9 mouse cellular contexts compared by ENCODE assay signal in the genomic region with DNA sequence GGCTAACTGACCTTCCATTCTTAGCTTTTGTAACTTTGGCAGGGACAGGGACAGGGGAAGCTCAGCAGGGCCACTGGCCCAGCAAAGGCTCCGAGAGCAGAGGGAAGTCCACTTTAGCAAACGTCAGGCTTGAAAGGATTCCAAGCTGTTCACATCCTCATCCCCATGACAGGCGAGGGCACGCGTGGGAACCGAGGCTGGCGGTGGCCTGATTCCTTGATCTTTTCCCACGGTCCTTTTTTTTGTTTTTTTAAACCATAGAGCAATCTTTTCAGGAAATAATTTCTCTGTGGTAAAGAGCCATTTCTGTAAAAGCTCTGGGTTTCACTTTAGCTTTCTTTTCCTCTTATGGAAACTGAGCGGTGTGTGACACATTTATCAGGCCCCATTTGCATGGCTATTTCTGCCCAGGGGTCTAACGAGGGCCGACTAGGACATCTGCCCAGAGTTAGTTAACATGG. TPM values are rescaled to one million over a fixed set of nuclear protein-coding genes. Genes with fewer than 3 reads are reported as not detected.
DNase-seq lines count a peak whose midpoint lies in the region; ATAC-seq and TF ChIP-seq lines count a peak whose summit lies in the region.
"Had no signal": no experiment of that assay in that cellular context is flagged by ENCODE, and none has a peak within 500 bp of the region (broad histone marks: within the 10 kb centered on the region; RNA-seq: fewer than 3 reads in every experiment).

No protein-coding gene starts in this region.

- DNase-seq in hindbrain, embryonic 14.5 days (ENCODE audit: low spot score) = no peak
- DNase-seq in liver, postnatal 0 days = no peak
- DNase-seq in cerebellum, postnatal 10 days = no peak
- no peak for DNase-seq in thymus, postnatal 0 days (ENCODE audit: low spot score)

- TF ChIP-seq CTCF in liver, postnatal 0 days (IDR thresholded peaks at IDR 0.05; ENCODE audit: low read depth) = no peak

- H3K9me3 ChIP-seq in forebrain, embryonic 12.5 days = no peaks in the 10 kb centered on the region
- no peaks in the 10 kb centered on the region for H3K9me3 ChIP-seq in forebrain, embryonic 16.5 days (ENCODE audit: control insufficient read depth, low read length)
- no peaks in the 10 kb centered on the region for H3K9me3 ChIP-seq in hindbrain, embryonic 14.5 days (ENCODE audit: control insufficient read depth, low read length)
- no peaks in the 10 kb centered on the region for H3K9me3 ChIP-seq in liver, postnatal 0 days (ENCODE audit: low read length)
- no peaks in the 10 kb centered on the region for H3K9me3 ChIP-seq in stomach, embryonic 16.5 days (replicated peaks; ENCODE audit: control insufficient read depth, low read length)

- no peak overlapping the region for H3K4me2 ChIP-seq in forebrain, embryonic 12.5 days
- H3K4me2 ChIP-seq in forebrain, embryonic 16.5 days (ENCODE audit: low read length) = no peak overlapping the region
- peak overlapping the region; percentile 18; the same call in 1 of the 2 replicates for H3K4me2 ChIP-seq in hindbrain, embryonic 14.5 days (replicated peaks)
- peak overlapping the region; percentile 24 for H3K4me2 ChIP-seq in liver, postnatal 0 days (ENCODE audit: low read depth, low read length)
- peak overlapping the region; percentile 19; the same call in 1 of the 2 replicates for H3K4me2 ChIP-seq in stomach, embryonic 16.5 days (ENCODE audit: low read depth, low read length)

- ATAC-seq in forebrain, embryonic 12.5 days (ENCODE audit: low FRiP score) = no peak
- no peak for ATAC-seq in forebrain, embryonic 16.5 days
- no peak for ATAC-seq in hindbrain, embryonic 14.5 days (ENCODE audit: low FRiP score)
- ATAC-seq in liver, postnatal 0 days = no peak
- ATAC-seq in stomach, embryonic 16.5 days (ENCODE audit: insufficient read depth, low FRiP score) = no peak

- peaks cover 98% of the 10 kb centered on the region for H3K4me1 ChIP-seq in forebrain, embryonic 12.5 days
- H3K4me1 ChIP-seq in forebrain, embryonic 16.5 days (replicated peaks; ENCODE audit: control insufficient read depth, insufficient read depth, low read length) = peaks cover 72% of the 10 kb centered on the region
- H3K4me1 ChIP-seq in brown adipose tissue, adult 24 weeks (ENCODE audit: control insufficient read depth, insufficient read depth, insufficient read length, low read length) = peaks cover 49% of the 10 kb centered on the region
- peaks cover 97% of the 10 kb centered on the region for H3K4me1 ChIP-seq in hindbrain, embryonic 14.5 days (replicated peaks; ENCODE audit: control insufficient read depth, insufficient read depth, low read length)
- H3K4me1 ChIP-seq in liver, postnatal 0 days (ENCODE audit: insufficient read depth) = peaks cover 90% of the 10 kb centered on the region
- peaks cover 82% of the 10 kb centered on the region for H3K4me1 ChIP-seq in stomach, embryonic 16.5 days (ENCODE audit: control insufficient read depth, insufficient read depth, low read length)

- peaks cover 8% of the 10 kb centered on the region for H3K36me3 ChIP-seq in forebrain, embryonic 12.5 days (replicated peaks)
- no peaks in the 10 kb centered on the region; the same call in 1 of the 2 replicates for H3K36me3 ChIP-seq in forebrain, embryonic 16.5 days (ENCODE audit: control insufficient read depth, insufficient read depth)
- H3K36me3 ChIP-seq in hindbrain, embryonic 14.5 days (replicated peaks; ENCODE audit: control insufficient read depth, insufficient read depth) = peaks cover 7% of the 10 kb centered on the region
- peaks cover 6% of the 10 kb centered on the region; the same call in 1 of the 2 replicates for H3K36me3 ChIP-seq in liver, postnatal 0 days (replicated peaks; ENCODE audit: insufficient read depth, low read length)
- H3K36me3 ChIP-seq in stomach, embryonic 16.5 days (ENCODE audit: control insufficient read depth, insufficient read depth, low read length) = peaks cover 4% of the 10 kb centered on the region; the same call in 1 of the 2 replicates

- 22% methylated on average over 11 of the region's 11 CpGs for WGBS in forebrain, embryonic 12.5 days
- 8% methylated on average over 11 of the region's 11 CpGs for WGBS in forebrain, embryonic 16.5 days
- 7% methylated on average over 11 of the region's 11 CpGs for WGBS in hindbrain, embryonic 14.5 days
- WGBS in liver, postnatal 0 days (ENCODE audit: insufficient replicate concordance) = 35% methylated on average over 11 of the region's 11 CpGs
- 38% methylated on average over 11 of the region's 11 CpGs for WGBS in stomach, embryonic 16.5 days

- no peak for TF ChIP-seq EP300 in liver, postnatal 0 days (IDR thresholded peaks at IDR 0.05; ENCODE audit: low read depth)

- H3K27ac ChIP-seq in forebrain, embryonic 12.5 days = peak overlapping the region; percentile 53
- H3K27ac ChIP-seq in forebrain, embryonic 16.5 days (ENCODE audit: low read length) = no peak overlapping the region
- H3K27ac ChIP-seq in brown adipose tissue, adult 24 weeks (replicated peaks; ENCODE audit: low read depth, low read length) = peak overlapping the region; percentile 85
- H3K27ac ChIP-seq in hindbrain, embryonic 14.5 days = peak overlapping the region; percentile 59
- peak overlapping the region; percentile 72 for H3K27ac ChIP-seq in liver, postnatal 0 days (ENCODE audit: low read depth)
- H3K27ac ChIP-seq in stomach, embryonic 16.5 days (ENCODE audit: low read length) = peak overlapping the region; percentile 69

- no peak overlapping the region for H3K4me3 ChIP-seq in forebrain, embryonic 12.5 days (replicated peaks)
- no peak overlapping the region for H3K4me3 ChIP-seq in forebrain, embryonic 16.5 days (replicated peaks; ENCODE audit: low read length)
- H3K4me3 ChIP-seq in brown adipose tissue, adult 24 weeks (ENCODE audit: insufficient read depth, low read depth, low read length) = peak overlapping the region; percentile 15; the same call in 1 of the 2 replicates
- H3K4me3 ChIP-seq in hindbrain, embryonic 14.5 days (replicated peaks; ENCODE audit: low read length) = no peak overlapping the region
- 0 out of 2 replicates have a peak overlapping the region, but pooled peaks have one; percentile 0 for H3K4me3 ChIP-seq in liver, postnatal 0 days (ENCODE audit: low read depth, low read length)
- 0 out of 2 replicates have a peak overlapping the region, but pooled peaks have one; percentile 2 for H3K4me3 ChIP-seq in stomach, embryonic 16.5 days (replicated peaks; ENCODE audit: low read length)
- H3K4me3 ChIP-seq: erythroblast, embryonic 14.5 days had no signal

- H3K9ac ChIP-seq in forebrain, embryonic 12.5 days = no peak overlapping the region
- H3K9ac ChIP-seq in forebrain, embryonic 16.5 days (replicated peaks; ENCODE audit: low read depth, low read length) = no peak overlapping the region; the same call in 1 of the 2 replicates
- no peak overlapping the region for H3K9ac ChIP-seq in hindbrain, embryonic 14.5 days
- H3K9ac ChIP-seq in liver, postnatal 0 days (replicated peaks) = no peak overlapping the region
- H3K9ac ChIP-seq in stomach, embryonic 16.5 days (ENCODE audit: low read length) = peak overlapping the region; percentile 46

- no peaks in the 10 kb centered on the region for H3K27me3 ChIP-seq in forebrain, embryonic 12.5 days
- H3K27me3 ChIP-seq in forebrain, embryonic 16.5 days (replicated peaks; ENCODE audit: control insufficient read depth, insufficient read depth, low read length) = no peaks in the 10 kb centered on the region
- H3K27me3 ChIP-seq in hindbrain, embryonic 14.5 days (ENCODE audit: control insufficient read depth, insufficient read depth, low read length) = no peaks in the 10 kb centered on the region
- no peaks in the 10 kb centered on the region for H3K27me3 ChIP-seq in liver, postnatal 0 days (ENCODE audit: insufficient read depth, low read length)
- H3K27me3 ChIP-seq in stomach, embryonic 16.5 days (ENCODE audit: control insufficient read depth, insufficient read depth, low read length) = no peaks in the 10 kb centered on the region

RNA-seq across cellular contexts. Expression of gene Vps37b, which starts 17.2 kb away (rescaled TPM):
- 70.5 and 73.4 TPM in 2 replicates for polyA plus RNA-seq in forebrain, embryonic 12.5 days (2016; fragmentation: Nextera tagmentation; extraction: Ambion mirVana)
- polyA plus RNA-seq in forebrain, embryonic 16.5 days (2015; fragmentation: Nextera tagmentation; extraction: Ambion mirVana) = 104 and 112 TPM in 2 replicates
- polyA plus RNA-seq in brown adipose tissue, adult 24 weeks (2012; ENCODE audit: insufficient read depth, insufficient read length, missing spikeins) = 2.7 and 3.7 TPM in 2 replicates
- 59.5 and 61.7 TPM in 2 replicates for polyA plus RNA-seq in hindbrain, embryonic 14.5 days (2014; fragmentation: Nextera tagmentation; extraction: Ambion mirVana)
- polyA plus RNA-seq in liver, postnatal 0 days (2015; fragmentation: Nextera tagmentation; extraction: Ambion mirVana) = 16.4 and 17.6 TPM in 2 replicates
- 39.6 and 44.4 TPM in 2 replicates for polyA plus RNA-seq in stomach, embryonic 16.5 days (2015; fragmentation: Nextera tagmentation; extraction: Ambion mirVana)
- 32.4 and 32.8 TPM in 2 replicates for polyA plus RNA-seq in thymus, postnatal 0 days (2015; fragmentation: Nextera tagmentation; extraction: Ambion mirVana)

RNA-seq across cellular contexts. Expression of gene Hip1r, which starts 41.4 kb away (rescaled TPM):
- polyA plus RNA-seq in forebrain, embryonic 12.5 days (2016; fragmentation: Nextera tagmentation; extraction: Ambion mirVana) = 16.0 and 17.9 TPM in 2 replicates
- polyA plus RNA-seq in forebrain, embryonic 16.5 days (2015; fragmentation: Nextera tagmentation; extraction: Ambion mirVana) = 33.3 and 35.7 TPM in 2 replicates
- 3.8 and 5.2 TPM in 2 replicates for polyA plus RNA-seq in brown adipose tissue, adult 24 weeks (2012; ENCODE audit: insufficient read depth, insufficient read length, missing spikeins)
- 22.4 and 27.9 TPM in 2 replicates for polyA plus RNA-seq in hindbrain, embryonic 14.5 days (2014; fragmentation: Nextera tagmentation; extraction: Ambion mirVana)
- polyA plus RNA-seq in liver, postnatal 0 days (2015; fragmentation: Nextera tagmentation; extraction: Ambion mirVana) = 10.1 and 13.5 TPM in 2 replicates
- polyA plus RNA-seq in stomach, embryonic 16.5 days (2015; fragmentation: Nextera tagmentation; extraction: Ambion mirVana) = 31.2 and 35.2 TPM in 2 replicates
- 9.8 and 11.0 TPM in 2 replicates for polyA plus RNA-seq in thymus, postnatal 0 days (2015; fragmentation: Nextera tagmentation; extraction: Ambion mirVana)

Comparison
In these comparisons a context has a peak if more than half of its experiments do, and no peak if none do; other contexts are left out.
1. H3K4me2 ChIP-seq: peak in hindbrain, embryonic 14.5 days (single experiment), liver, postnatal 0 days (single experiment) and stomach, embryonic 16.5 days (single experiment); none in forebrain, embryonic 12.5 days (single experiment) and forebrain, embryonic 16.5 days (single experiment).
2. H3K4me3 ChIP-seq: peak in brown adipose tissue, adult 24 weeks (single experiment), liver, postnatal 0 days (single experiment) and stomach, embryonic 16.5 days (single experiment); none in forebrain, embryonic 12.5 days (single experiment), forebrain, embryonic 16.5 days (single experiment) and hindbrain, embryonic 14.5 days (single experiment).